Mouse (Mus musculus) E14TG2a.4 (cell line): ENCODE data around the gene Sdccag8.

ENCODE experiments used
- CTCF ChIP-seq: conservative IDR thresholded peaks from 2 replicates; pipeline ENCODE4 v1.5.1; 2014; ENCODE audit warnings: low read length
- NANOG ChIP-seq: IDR thresholded peaks from 2 replicates; pipeline ENCODE4 v1.6.1; 2014; ENCODE audit warnings: borderline replicate concordance, low read length, mixed read lengths

DNA sequence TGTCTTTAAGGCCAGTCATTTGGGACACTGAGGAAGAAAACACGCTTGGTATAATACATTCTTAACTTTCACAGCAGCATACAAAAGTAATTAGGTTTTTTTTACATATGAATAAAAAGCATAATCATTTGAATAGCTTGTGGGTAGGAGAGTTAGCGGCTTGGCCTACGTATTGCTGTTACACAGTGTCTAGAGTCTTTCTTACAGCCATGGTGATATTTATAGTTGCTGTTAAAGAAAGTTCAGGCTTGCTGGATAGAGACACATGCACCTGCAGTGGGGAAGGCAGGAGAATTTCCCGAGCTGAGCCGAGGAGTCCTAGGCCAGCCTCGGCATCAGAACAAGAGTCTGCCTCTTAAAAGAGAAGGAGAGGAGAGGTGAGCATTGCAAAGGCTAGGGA, 134.4 kb downstream of the Sdccag8 start:
- TF ChIP-seq CTCF: no peak
- TF ChIP-seq NANOG: no peak
